Mouse (Mus musculus) adipose tissue, adult 10 weeks (tissue): ENCODE results near the gene Dbx2. TPM values are rescaled to one million over a fixed set of nuclear protein-coding genes. Genes with fewer than 3 reads are reported as not detected.

Experiments used
- polyA plus RNA-seq: library from polyadenylated mRNA; stranded (reverse); fragments of 350-450 nt; fragmentation: Illumina TruSeq; extraction: RNeasy Lipid Tissue Mini Kit (QIAGEN cat#74804); gene quantifications from one replicate; pipeline ENCODE4 v1.2.3, GENCODE M21; 2014; ENCODE audit warnings: low read depth, low replicate concordance

Dbx2 gene
- polyA plus RNA-seq, result 0.56 TPM

GRCm38 (mm10) chr15:95655860-95656259 lies at the start of gene Dbx2:
Dbx2 (minus strand) TSS chr15:95655960.

Other genes with a start within 250 kb of the Dbx2 start
- 1.1 TPM for gene Nell2, start 127.4 kb downstream of the Dbx2 start, polyA plus RNA-seq
- 45.8 TPM for gene Ano6, start 134.9 kb upstream of the Dbx2 start, polyA plus RNA-seq